Mouse (Mus musculus) CH12.LX (cell line): ENCODE measurements around the gene Reln.

Source experiments
- MAFK ChIP-seq: IDR thresholded peaks from 2 replicates; pipeline ENCODE4 v1.6.1; 2011; ENCODE audit warnings: low read length, improper control_type of control experiment; ENCODE audit not compliant: insufficient replicate concordance
- ZMIZ1 ChIP-seq: IDR thresholded peaks from 2 replicates; pipeline ENCODE4 v1.6.1; 2012; ENCODE audit warnings: low read depth, mild to moderate bottlenecking, inconsistent platforms, low read length, improper control_type of control experiment

GRCm38 (mm10) chr5:22131730-22132522 is 212.6 kb downstream of the Reln start:
- TF ChIP-seq ZMIZ1 (no peak), MAFK (no peak)
